Mouse (Mus musculus): Measurements from ENCODE around the gene Tmc3.

DNA sequence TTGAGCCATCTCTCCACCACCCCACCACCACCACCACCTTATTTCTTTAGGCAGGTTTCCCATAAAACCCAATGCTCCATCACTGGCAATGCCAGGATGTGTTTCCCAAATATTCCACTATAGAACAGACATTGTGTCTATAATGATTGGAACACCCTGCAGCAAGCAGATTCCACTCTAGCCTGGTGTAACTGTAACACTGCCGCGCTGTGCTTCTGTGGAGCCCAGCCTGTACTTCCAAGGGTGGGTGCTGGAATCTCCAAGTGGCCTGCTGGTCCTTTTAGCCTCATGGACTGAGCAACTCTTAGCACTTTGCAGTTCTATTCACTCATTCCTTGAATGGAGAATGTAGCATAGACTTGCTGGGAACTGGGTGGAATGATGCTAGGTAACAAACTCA, 22.1 kb downstream of the Tmc3 start:
- TF ChIP-seq POLR2A (IDR thresholded peaks at IDR 0.05; ENCODE audit: low read depth, low read length) (no peak), CTCF (conservative IDR thresholded peaks at IDR 0.05; ENCODE audit: insufficient read depth, insufficient read length, low read depth, low read length) (no peak)

All from kidney, adult 2 months (tissue).